Mouse (Mus musculus) gastrocnemius, adult 2 months (tissue): ENCODE measurements around the gene Ankub1. TPM values are rescaled to one million over a fixed set of nuclear protein-coding genes. Genes with fewer than 3 reads are reported as not detected.
A peak's percentile ranks its signal among the peaks of the same experiment; 100 is the strongest.

Experiments
- DNase-seq: peaks from one replicate; pipeline ENCODE4 v3.0.0; 2022
- H3K27ac ChIP-seq: fragments of 200-600 bp; 2 replicates; pipeline ENCODE4 v1.8.1; 2022; ENCODE audit warnings: mild to moderate bottlenecking
- H3K4me3 ChIP-seq: fragments of 200-600 bp; 2 replicates; pipeline ENCODE4 v1.8.1; 2022; ENCODE audit warnings: mild to moderate bottlenecking, moderate library complexity
- CTCF ChIP-seq: fragments of 200-600 bp; IDR thresholded peaks from 2 replicates; pipeline ENCODE4 v1.8.1; 2022; ENCODE audit warnings: antibody characterized with exemption, mild to moderate bottlenecking, moderate library complexity
- intact Hi-C: fragments of 180-260 bp; cut with DNase I; formaldehyde crosslinking; loops from one replicate; pipeline ENCODE4 v1.15.1; 2025
- long read RNA-seq, 2 experiments: library from polyadenylated mRNA; stranded (forward); transcript quantifications; one replicate each; pipeline ENCODE4 v2.0.0; 2021
- total RNA-seq, 2 experiments: library from RNA; stranded (reverse); gene quantifications; 2 replicates each; pipeline ENCODE4 v1.2.3; 2021

Gene Ankub1
- total RNA-seq = not detected
- long read RNA-seq, experiment 1 = 0 reads
- long read RNA-seq, experiment 2 = 0 reads

- Histone ChIP-seq H3K27ac (no peak within 1 kb of the TSS), H3K4me3 (no peak within 1 kb of the TSS)
- no peak for DNase-seq
- intact Hi-C loops = no loop called here
- no peak for TF ChIP-seq CTCF
Measured at GRCm38 (mm10) chr3:57692719-57693118, at the start of gene Ankub1. Ankub1 (minus strand) TSS chr3:57692799.

DNA sequence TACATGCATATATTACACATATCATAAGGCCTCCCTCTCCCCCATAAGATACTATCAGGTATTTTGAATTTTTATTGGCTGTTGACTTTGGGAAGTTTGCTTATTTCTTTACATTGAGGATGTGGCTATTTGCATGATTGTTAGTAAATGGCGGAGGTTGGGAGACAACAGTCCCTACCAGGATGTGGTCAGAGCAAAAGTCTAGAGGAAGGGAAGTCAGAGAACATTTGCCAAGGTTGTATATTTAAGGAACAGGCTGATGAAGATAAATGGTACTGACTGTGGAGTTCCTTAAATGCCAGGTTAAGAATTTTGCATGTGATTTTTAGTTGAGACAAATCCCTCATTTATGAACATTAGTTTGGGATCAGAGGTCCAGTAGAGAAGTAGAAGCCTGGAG is 47.2 kb upstream of the Ankub1 start:
- TF ChIP-seq CTCF = no peak
- no peak overlapping the region for H3K27ac ChIP-seq
- DNase-seq = no peak
- intact Hi-C loops = loop anchor here (5.0 kb wide), 1 partner anchor 73 kb away; no protein-coding TSS in a partner anchor
- H3K4me3 ChIP-seq = no peak overlapping the region

- TF ChIP-seq CTCF = no peak
- peak overlapping the region; percentile 79 for H3K4me3 ChIP-seq
- peak overlapping the region; percentile 92 for H3K27ac ChIP-seq
- DNase-seq = no peak
- intact Hi-C loops = loop anchor here (5.0 kb wide), 1 partner anchor 69 kb away; no protein-coding TSS in a partner anchor
Measured at GRCm38 (mm10) chr3:57736419-57737095, 44.0 kb upstream of the Ankub1 start.

GRCm38 (mm10) chr3:57735511-57736370 is 43.1 kb upstream of the Ankub1 start, which contains the start of gene Rnf13:
Rnf13 (plus strand) TSS chr3:57736062.
- TF ChIP-seq CTCF = no peak
- intact Hi-C loops = loop anchor here (5.0 kb wide), 1 partner anchor 68 kb away; no protein-coding TSS in a partner anchor
- Histone ChIP-seq H3K27ac (peak within 1 kb of the TSS; percentile 92), H3K4me3 (peak within 1 kb of the TSS; percentile 79)
- DNase-seq = peak; percentile 97

- no peak for DNase-seq
- Histone ChIP-seq H3K4me3 (no peak overlapping the region), H3K27ac (no peak overlapping the region)
- intact Hi-C loops = no loop called here
- no peak for TF ChIP-seq CTCF
Measured at GRCm38 (mm10) chr3:57732206-57732915, 39.8 kb upstream of the Ankub1 start.

- Histone ChIP-seq H3K4me3 (no peak overlapping the region), H3K27ac (no peak overlapping the region)
- no peak for TF ChIP-seq CTCF
- intact Hi-C loops = no loop called here
- no peak for DNase-seq
Measured at GRCm38 (mm10) chr3:57714151-57714550, 21.6 kb upstream of the Ankub1 start.

DNA sequence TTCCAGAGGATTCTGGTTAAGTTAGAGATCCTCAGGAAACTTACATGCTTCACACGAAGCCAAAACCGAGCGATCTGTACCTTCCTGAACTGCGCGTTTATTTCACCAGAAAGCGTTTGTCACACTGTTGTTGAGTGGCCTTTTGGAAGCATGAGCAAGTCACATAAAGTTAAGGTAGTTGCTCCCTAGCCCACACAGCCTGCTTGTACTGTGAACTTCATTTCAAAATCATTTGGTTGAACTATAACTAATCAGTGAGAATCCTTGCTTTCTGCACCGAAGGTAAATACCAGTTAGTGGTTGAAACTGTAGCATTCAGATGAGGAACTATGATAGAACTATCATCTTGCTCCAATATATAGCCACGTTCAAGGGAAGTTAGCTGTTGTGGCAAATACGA is 4.2 kb upstream of the Ankub1 start:
- no peak for TF ChIP-seq CTCF
- intact Hi-C loops = no loop called here
- no peak overlapping the region for H3K4me3 ChIP-seq
- DNase-seq = no peak
- H3K27ac ChIP-seq = no peak overlapping the region

DNA sequence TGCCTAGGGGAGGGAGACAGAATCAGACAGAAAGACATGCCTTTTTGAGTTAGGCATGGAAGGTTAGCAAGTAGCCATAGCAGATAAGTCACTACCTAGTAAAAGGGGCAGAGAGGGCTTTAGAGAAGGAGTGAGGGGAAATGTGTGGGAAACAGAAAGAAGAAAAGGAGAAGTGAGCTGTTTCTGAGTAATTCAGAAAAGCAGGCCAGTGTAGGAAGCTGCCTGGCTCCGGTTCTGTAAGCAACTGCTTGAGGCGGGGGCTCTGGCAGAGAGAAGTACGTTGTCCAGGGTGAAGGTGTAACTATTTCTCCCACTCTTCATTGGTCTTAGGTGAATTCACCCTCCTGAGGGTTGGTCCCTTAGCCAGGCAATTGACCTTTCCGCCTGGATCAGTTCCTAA is 3.6 kb upstream of the Ankub1 start:
- TF ChIP-seq CTCF = no peak
- no peak for DNase-seq
- no peak overlapping the region for H3K4me3 ChIP-seq
- intact Hi-C loops = no loop called here
- no peak overlapping the region for H3K27ac ChIP-seq

DNA sequence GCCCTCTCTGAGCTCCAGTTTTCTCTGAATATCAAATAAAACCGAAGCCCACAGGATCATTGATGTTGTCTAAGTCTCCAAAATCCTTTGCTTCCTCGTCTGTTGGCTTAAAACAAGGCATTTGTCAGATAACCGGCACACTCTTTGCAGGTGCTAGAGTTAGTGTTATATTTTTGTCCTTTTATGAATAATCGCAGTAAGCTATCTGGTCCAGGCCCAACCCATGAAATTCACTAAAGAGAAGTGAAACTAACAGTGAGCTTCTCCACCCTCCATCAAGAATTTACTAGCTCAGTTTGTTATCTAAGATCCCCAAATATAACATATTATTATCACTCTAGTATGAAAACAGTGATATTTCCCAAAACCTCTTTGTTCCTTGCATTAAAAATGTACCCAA is 827 bp downstream of the Ankub1 start:
- H3K4me3 ChIP-seq = no peak overlapping the region
- no peak for TF ChIP-seq CTCF
- DNase-seq = no peak
- no peak overlapping the region for H3K27ac ChIP-seq
- intact Hi-C loops = no loop called here

- no peak for TF ChIP-seq CTCF
- no peak for DNase-seq
- intact Hi-C loops = no loop called here
- Histone ChIP-seq H3K4me3 (no peak overlapping the region), H3K27ac (no peak overlapping the region)
Measured at GRCm38 (mm10) chr3:57677786-57678185, 14.8 kb downstream of the Ankub1 start.

- intact Hi-C loops = no loop called here
- Histone ChIP-seq H3K4me3 (no peak overlapping the region), H3K27ac (no peak overlapping the region)
- TF ChIP-seq CTCF = no peak
- DNase-seq = no peak
Measured at GRCm38 (mm10) chr3:57674075-57674474, 18.5 kb downstream of the Ankub1 start.

GRCm38 (mm10) chr3:57673586-57673985 is 19.0 kb downstream of the Ankub1 start:
- no peak for DNase-seq
- Histone ChIP-seq H3K4me3 (no peak overlapping the region), H3K27ac (no peak overlapping the region)
- intact Hi-C loops = no loop called here
- no peak for TF ChIP-seq CTCF
